8 mouse cellular contexts compared by ENCODE assay signal in genomic region chr19:33380386-33380785, GRCm38 (mm10). TPM values are rescaled to one million over a fixed set of nuclear protein-coding genes. Genes with fewer than 3 reads are reported as not detected.
DNase-seq lines count a peak whose midpoint lies in the region; ATAC-seq and TF ChIP-seq lines count a peak whose summit lies in the region.

No protein-coding gene starts in this region.

- H3K36me3 ChIP-seq in heart, adult 2 months (ENCODE audit: control insufficient read depth, insufficient read depth, low read length): no peaks in the 10 kb centered on the region
- no peaks in the 10 kb centered on the region for H3K36me3 ChIP-seq in hindbrain, embryonic 16.5 days (ENCODE audit: control insufficient read depth, insufficient read depth, low read length)

- no peaks in the 10 kb centered on the region for H3K4me1 ChIP-seq in heart, adult 2 months (ENCODE audit: control insufficient read depth, insufficient read depth, low read length)
- no peaks in the 10 kb centered on the region for H3K4me1 ChIP-seq in hindbrain, embryonic 16.5 days (ENCODE audit: control insufficient read depth, insufficient read depth, low read depth, low read length)

- no peak for TF ChIP-seq EP300 in heart, adult 2 months (IDR thresholded peaks at IDR 0.05; ENCODE audit: insufficient read depth, low read depth, low read length)

- H3K9ac ChIP-seq in heart, adult 2 months (ENCODE audit: low read depth, low read length): no peak overlapping the region
- no peak overlapping the region for H3K9ac ChIP-seq in hindbrain, embryonic 16.5 days (ENCODE audit: low read depth, low read length)

- peak; percentile 79 for TF ChIP-seq CTCF in heart, adult 2 months (IDR thresholded peaks at IDR 0.05)

- H3K4me2 ChIP-seq in hindbrain, embryonic 16.5 days (ENCODE audit: low read length): no peak overlapping the region

- intact Hi-C loops in heart, adult 2 months (cut with DNase I): loop anchor here (5.0 kb wide), 1 partner anchor 642 kb away; no protein-coding TSS in a partner anchor
- intact Hi-C loops in heart, postnatal 14 days (cut with DNase I): loop anchor here (5.0 to 10.0 kb wide), 2 partner anchors 204 to 642 kb away; no protein-coding TSS in a partner anchor
- intact Hi-C loops in left cerebral cortex, postnatal 4 days (cut with DNase I): loop anchor here (5.0 kb wide), 1 partner anchor 1282 kb away; no protein-coding TSS in a partner anchor

- no peak overlapping the region for H3K4me3 ChIP-seq in heart, adult 2 months
- no peak overlapping the region for H3K4me3 ChIP-seq in hindbrain, embryonic 16.5 days (ENCODE audit: low read length)

- no peak for TF ChIP-seq POLR2A in heart, adult 2 months (IDR thresholded peaks at IDR 0.05; ENCODE audit: insufficient read depth, low read depth, low read length)

- peak; percentile 90 for ATAC-seq in hindbrain, embryonic 16.5 days

- no peaks in the 10 kb centered on the region for H3K79me2 ChIP-seq in heart, adult 2 months (replicated peaks; ENCODE audit: control insufficient read depth, insufficient read depth, low read length)

- no peaks in the 10 kb centered on the region for H3K9me3 ChIP-seq in hindbrain, embryonic 16.5 days (ENCODE audit: control insufficient read depth, low read length)

- no peaks in the 10 kb centered on the region for H3K27me3 ChIP-seq in heart, adult 2 months (ENCODE audit: control insufficient read depth, insufficient read depth, low read length)
- no peaks in the 10 kb centered on the region for H3K27me3 ChIP-seq in hindbrain, embryonic 16.5 days (replicated peaks; ENCODE audit: control insufficient read depth, insufficient read depth, low read length)

- no peak for DNase-seq in heart, adult 2 months
- DNase-seq in heart, postnatal 14 days: no peak
- DNase-seq in 3134 (ENCODE audit: extremely low read depth, insufficient read length, low spot score) (peak; percentile 5), ZHBTc4 (ENCODE audit: low read depth, low spot score) (peak; percentile 40)
- peak; percentile 66 for DNase-seq in retina, postnatal 1 day
- no peak for DNase-seq in urinary bladder, postnatal 4 days (ENCODE audit: low spot score in 2 of 2)
- no peak for DNase-seq in left cerebral cortex, postnatal 4 days

- WGBS in heart, adult 2 months: 2% methylated on average over 3 of the region's 3 CpGs
- 12% methylated on average over 3 of the region's 3 CpGs for WGBS in hindbrain, embryonic 16.5 days

- H3K27ac ChIP-seq in heart, adult 2 months: no peak overlapping the region
- no peak overlapping the region for H3K27ac ChIP-seq in hindbrain, embryonic 16.5 days (ENCODE audit: low read depth, low read length)

RNA-seq across cellular contexts. Expression of gene Rnls, which starts 11.7 kb away (rescaled TPM):
- 10 to 100 TPM; 13.5 to 15.3 TPM for total RNA-seq in heart, adult 2 months (2021)
- 5.6 and 18.2 TPM in 2 replicates for polyA plus RNA-seq in heart, adult 2 months (2012; rRNA removed)
- 10 to 100 TPM; 12.8 to 14.8 TPM for total RNA-seq in heart, postnatal 14 days (2021)
- 9.8 and 10.0 TPM in 2 replicates for polyA plus RNA-seq in hindbrain, embryonic 16.5 days (2015; fragmentation: Nextera tagmentation; extraction: Ambion mirVana)
- 1 to 10 TPM; 1.1 to 2.2 TPM for total RNA-seq in left cerebral cortex, postnatal 4 days (2021)

Comparison
In these comparisons a context has a peak if more than half of its experiments do, and no peak if none do; other contexts are left out.
1. DNase-seq: peak in 3134 (single experiment), ZHBTc4 (single experiment) and retina, postnatal 1 day (single experiment); none in heart, adult 2 months (0 of 2), heart, postnatal 14 days (0 of 2), urinary bladder, postnatal 4 days (0 of 2) and left cerebral cortex, postnatal 4 days (single experiment).
2. RNA of gene Rnls, which starts 11.7 kb away (total RNA-seq): 13.5 to 15.3 TPM in heart, adult 2 months and 12.8 to 14.8 TPM in heart, postnatal 14 days; 1.1 to 2.2 TPM in left cerebral cortex, postnatal 4 days; every median in the first group is over 4 times any median in the second.